Mouse (Mus musculus) neural tube, embryonic 12.5 days (tissue): ENCODE results near the gene Hmbs. TPM values are rescaled to one million over a fixed set of nuclear protein-coding genes. Genes with fewer than 3 reads are reported as not detected.
"Not testable (repeated sequence)": the region's sequence is repeated elsewhere in the genome, so short reads cannot be mapped to it uniquely, and the experiment has no call there.

ENCODE experiments used
- ATAC-seq: fragments of 200-750 bp; cut with Nextera tagmentation; 2 replicates; pipeline ENCODE4 v1.8.0; 2017; ENCODE audit warnings: low read depth, mild to moderate bottlenecking, moderate TSS enrichment, moderate library complexity; ENCODE audit not compliant: low FRiP score
- H3K27ac ChIP-seq: fragments of 300-500 bp; sonication (generic); 2 replicates; pipeline ENCODE4 v1.5.1; 2016
- H3K27me3 ChIP-seq: fragments of 300-500 bp; sonication (generic); replicated peaks from 2 replicates; pipeline ENCODE4 v1.6.1; 2016; ENCODE audit warnings: mild to moderate bottlenecking
- H3K36me3 ChIP-seq: fragments of 300-500 bp; sonication (generic); 2 replicates; pipeline ENCODE4 v1.6.1; 2016; ENCODE audit warnings: mild to moderate bottlenecking
- H3K4me1 ChIP-seq: fragments of 300-500 bp; sonication (generic); 2 replicates; pipeline ENCODE4 v1.6.1; 2016
- H3K4me2 ChIP-seq: fragments of 300-500 bp; sonication (generic); replicated peaks from 2 replicates; pipeline ENCODE4 v1.6.1; 2016; ENCODE audit warnings: mild to moderate bottlenecking
- H3K4me3 ChIP-seq: fragments of 300-500 bp; sonication (generic); 2 replicates; pipeline ENCODE4 v1.5.1; 2016
- H3K9ac ChIP-seq: fragments of 300-500 bp; sonication (generic); 2 replicates; pipeline ENCODE4 v1.6.1; 2016; ENCODE audit warnings: mild to moderate bottlenecking
- H3K9me3 ChIP-seq: fragments of 300-500 bp; sonication (generic); 2 replicates; pipeline ENCODE4 v1.6.1; 2016; ENCODE audit warnings: mild to moderate bottlenecking
- WGBS: fragments of 180-500 bp; shearing (Covaris S2); methylation state at CpG from one replicate; pipeline ENCODE4 v1.1.7; 2016; 5-methylcytosine and 5-hydroxymethylcytosine counted together
- microRNA-seq: library from miRNA; unstranded; fragments of <30 nt; microRNA quantifications from one replicate; pipeline ENCODE4, GENCODE M21; 2017
- polyA plus RNA-seq: library from polyadenylated mRNA; unstranded; fragments of >200 nt; fragmentation: Nextera tagmentation; extraction: Ambion mirVana; gene quantifications from 2 replicates; pipeline ENCODE4 v1.2.1, GENCODE M21; 2016

Hmbs gene
- polyA plus RNA-seq, 1 experiment from 2014 or later, result 95.0 TPM

DNA sequence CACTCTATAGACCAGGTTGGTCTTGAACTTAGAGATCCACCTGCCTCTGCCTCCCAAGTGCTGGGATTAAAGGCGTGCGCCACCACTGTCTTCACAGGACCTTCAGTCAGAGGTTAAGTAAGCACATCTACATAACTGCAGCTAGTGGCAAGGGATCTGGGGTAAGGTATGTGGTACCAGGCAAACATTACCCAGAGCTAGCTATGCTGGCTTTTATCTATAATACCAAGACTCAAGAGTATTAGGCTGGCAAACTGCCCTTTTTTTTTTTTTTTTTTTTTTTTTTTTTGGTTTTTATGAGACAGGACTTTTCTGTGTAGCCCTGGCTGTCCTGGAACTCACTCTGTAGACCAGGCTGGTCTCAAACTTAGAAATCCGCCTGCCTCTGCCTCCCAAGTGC, 44.0 kb downstream of the Hmbs start:
- H3K9ac ChIP-seq, ATAC-seq, H3K27ac ChIP-seq, H3K27me3 ChIP-seq, H3K4me2 ChIP-seq, H3K4me3 ChIP-seq, H3K9me3 ChIP-seq, H3K4me1 ChIP-seq: not testable (repeated sequence)
- 96% methylated on average over 3 of the region's 3 CpGs for WGBS
- H3K36me3 ChIP-seq, result peaks cover 73% of the 10 kb centered on the region

DNA sequence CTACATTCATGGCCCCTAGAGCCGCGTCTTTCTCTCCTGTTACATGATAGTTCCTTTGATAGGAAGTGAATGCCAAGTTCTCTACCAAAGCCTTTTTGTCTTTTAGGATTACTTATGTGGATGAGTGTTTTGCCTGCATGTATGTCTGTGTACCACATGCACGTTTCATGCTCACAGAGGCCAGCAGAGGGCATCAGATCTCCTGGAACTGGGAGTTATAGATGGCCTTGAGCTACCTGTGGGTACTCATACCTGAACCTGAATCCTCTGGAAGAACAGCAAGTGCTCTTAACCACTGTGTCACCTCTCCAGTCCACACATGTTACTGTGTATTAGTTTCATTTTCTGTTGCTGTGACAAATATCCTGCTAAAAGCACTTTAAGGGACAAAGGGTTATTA, 51.5 kb downstream of the Hmbs start:
- Histone ChIP-seq H3K4me3 (no peak overlapping the region), H3K4me1 (peaks cover 18% of the 10 kb centered on the region), H3K9me3 (no peaks in the 10 kb centered on the region), H3K27ac (no peak overlapping the region), H3K27me3 (peaks cover 6% of the 10 kb centered on the region; the same call in 1 of the 2 replicates), H3K4me2 (no peak overlapping the region), H3K9ac (no peak overlapping the region), H3K36me3 (peaks cover 62% of the 10 kb centered on the region)
- ATAC-seq, result no peak
- WGBS, result 72% methylated on average over 3 of the region's 3 CpGs

DNA sequence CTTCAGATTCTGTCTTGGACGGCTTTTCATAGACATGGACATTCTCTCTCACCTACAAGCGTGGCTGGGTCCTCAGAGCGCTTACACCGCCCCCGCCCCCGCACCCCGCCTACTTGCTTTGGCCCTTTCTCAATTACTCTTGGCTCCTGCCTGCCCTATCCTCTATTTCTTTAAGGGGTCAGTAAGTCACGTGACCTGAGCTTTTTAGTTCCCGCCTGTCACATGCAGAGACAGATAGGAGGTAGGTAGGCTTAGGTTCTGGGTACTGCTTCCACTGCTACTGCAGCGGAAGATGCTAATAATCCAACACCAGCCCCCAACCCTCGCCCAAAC, 55.1 kb downstream of the Hmbs start:
- Histone ChIP-seq H3K4me1 (peaks cover 35% of the 10 kb centered on the region), H3K27ac (no peak overlapping the region), H3K4me3 (no peak overlapping the region), H3K36me3 (peaks cover 31% of the 10 kb centered on the region), H3K4me2 (peak overlapping the region; percentile 76), H3K27me3 (peaks cover 14% of the 10 kb centered on the region), H3K9ac (no peak overlapping the region), H3K9me3 (no peaks in the 10 kb centered on the region)
- ATAC-seq, result no peak
- 6% methylated on average over 11 of the region's 11 CpGs for WGBS

DNA sequence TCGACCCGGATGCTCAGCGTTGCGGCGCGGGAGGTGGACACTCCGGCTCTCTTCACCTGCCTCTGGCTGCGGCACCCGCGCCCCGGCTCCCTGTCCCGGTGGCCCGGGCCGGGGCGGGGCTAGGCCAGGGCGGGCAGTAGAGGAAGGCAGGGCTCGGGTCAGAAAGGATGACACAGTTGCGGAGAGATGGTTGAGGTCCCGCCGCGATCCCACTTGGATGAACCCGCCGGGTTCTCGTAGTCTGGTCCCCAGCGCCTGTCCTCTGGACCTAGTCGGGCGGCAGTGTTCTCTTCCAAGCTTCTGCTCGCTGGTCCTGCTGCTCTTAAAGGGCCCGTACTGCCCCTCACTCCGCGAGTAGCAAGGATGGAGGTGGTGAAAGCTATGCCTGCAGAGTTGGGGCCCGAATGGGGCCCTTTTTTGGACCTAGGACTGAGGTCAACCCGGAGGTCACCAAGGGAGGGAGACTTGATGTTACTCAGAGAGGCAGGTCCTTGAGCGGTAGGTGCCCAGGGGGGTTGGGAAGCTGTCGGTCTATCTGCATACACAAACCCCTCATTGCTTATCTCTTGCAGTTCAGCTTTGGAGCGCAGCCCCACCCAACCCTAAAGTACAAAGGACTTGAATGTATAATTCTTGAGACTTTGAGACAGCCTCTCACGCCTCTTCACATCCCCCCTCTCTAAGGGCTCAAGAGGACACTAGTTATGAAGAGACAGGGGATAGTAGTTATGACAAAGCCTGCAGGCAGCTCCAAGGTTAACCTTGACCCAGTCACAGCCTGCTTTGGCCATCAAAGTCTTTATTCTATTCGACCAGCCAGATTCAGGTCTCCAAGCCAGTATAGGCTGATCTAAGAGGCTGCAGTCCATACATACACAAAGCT, 55.7 kb downstream of the Hmbs start, which contains the start of gene Abcg4:
Gene Abcg4 (minus strand): TSS at position 540 of the 883 bp plus-strand sequence.
- ATAC-seq, result peak; percentile 68
- WGBS, result 1% methylated on average over 38 of the region's 38 CpGs
- Histone ChIP-seq H3K27ac (peak within 1 kb of the TSS; percentile 37; the same call in 1 of the 2 replicates), H3K9ac (peak within 1 kb of the TSS; percentile 85), H3K36me3 (peaks cover 25% of the 10 kb centered on the region), H3K4me3 (peak within 1 kb of the TSS; percentile 73), H3K27me3 (peaks cover 14% of the 10 kb centered on the region), H3K9me3 (no peaks in the 10 kb centered on the region), H3K4me2 (peak within 1 kb of the TSS; percentile 76), H3K4me1 (peaks cover 35% of the 10 kb centered on the region)

DNA sequence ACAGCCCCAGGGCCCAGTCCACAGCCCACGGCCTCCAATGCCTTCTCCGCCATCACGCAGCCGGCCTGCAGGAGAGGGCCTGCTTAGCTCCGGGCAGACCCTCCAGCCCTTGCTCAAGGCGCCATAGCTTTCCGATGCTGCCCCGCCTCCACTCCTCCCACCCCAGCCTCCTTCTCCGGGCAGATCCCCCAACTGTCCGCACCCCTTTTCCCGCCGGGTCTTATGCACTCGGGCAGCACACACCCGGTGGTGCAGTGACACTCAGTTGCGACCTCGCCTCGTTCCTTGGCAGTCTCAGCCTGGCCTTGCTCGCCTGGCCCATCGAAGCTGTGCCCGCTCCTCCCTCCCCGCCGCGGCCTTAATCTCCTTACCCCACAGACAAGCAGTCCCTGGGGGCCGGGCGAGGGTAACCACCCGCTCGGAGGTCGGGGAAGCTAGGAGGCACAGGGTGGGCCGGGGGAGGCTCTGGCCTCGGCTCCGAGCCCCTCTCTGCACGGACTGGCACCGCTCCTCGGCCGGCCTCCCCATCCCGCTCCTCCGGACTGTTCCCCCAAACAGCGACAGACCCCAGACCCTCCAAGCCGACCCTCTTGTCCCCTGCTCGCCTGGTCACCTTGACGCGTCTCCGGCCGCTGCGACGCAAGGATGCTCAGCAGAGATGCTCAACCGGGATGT, 56.5 kb downstream of the Hmbs start:
- 1% methylated on average over 47 of the region's 47 CpGs for WGBS
- Histone ChIP-seq H3K9ac (peak overlapping the region; percentile 85), H3K4me2 (peak overlapping the region; percentile 76), H3K9me3 (no peaks in the 10 kb centered on the region), H3K27ac (peak overlapping the region; percentile 37; the same call in 1 of the 2 replicates), H3K36me3 (peaks cover 17% of the 10 kb centered on the region), H3K4me1 (peaks cover 35% of the 10 kb centered on the region), H3K4me3 (peak overlapping the region; percentile 73), H3K27me3 (peaks cover 14% of the 10 kb centered on the region)
- ATAC-seq, result peak; percentile 55

DNA sequence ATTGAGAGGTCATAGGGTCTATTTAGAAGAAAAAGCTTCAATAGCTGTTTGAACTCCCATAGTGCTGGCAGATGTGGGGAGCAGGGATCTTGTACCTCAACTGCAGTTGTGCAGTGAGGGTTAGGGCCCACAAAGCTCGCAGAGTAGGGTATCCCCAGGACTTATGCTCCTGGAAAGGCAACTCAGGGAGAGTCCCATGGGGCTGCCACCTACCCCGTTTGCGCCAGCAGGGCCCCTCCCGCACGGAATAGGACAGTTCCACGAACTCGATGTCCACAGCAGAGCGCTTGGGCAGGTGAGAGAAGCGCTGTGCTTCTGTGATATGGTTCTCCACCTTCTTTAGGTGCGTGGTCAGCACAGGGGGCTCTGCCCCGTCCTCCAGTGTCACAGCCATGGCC, 57.0 kb downstream of the Hmbs start:
- ATAC-seq, result 0 out of 2 replicates have a peak, but pooled peaks have one; percentile 9
- no peak overlapping the region for H3K27ac ChIP-seq

More for the DNA sequence above, 57.0 kb downstream of the Hmbs start:
- 5% methylated on average over 11 of the region's 11 CpGs for WGBS
- Histone ChIP-seq H3K36me3 (peaks cover 14% of the 10 kb centered on the region), H3K27me3 (peaks cover 14% of the 10 kb centered on the region), H3K9me3 (no peaks in the 10 kb centered on the region), H3K4me1 (peaks cover 35% of the 10 kb centered on the region), H3K4me2 (peak overlapping the region; percentile 76), H3K4me3 (peak overlapping the region; percentile 73), H3K9ac (peak overlapping the region; percentile 85)

Small RNA genes within 50 kb of the gene (microRNA-seq; reads per million reads assigned to microRNA genes)
- gene Gm44335, result not detected

Other genes starting within 250 kb of the Hmbs start
- gene Mfrp, start 242.5 kb downstream of the Hmbs start, polyA plus RNA-seq, result 0.18 TPM in 1 of 2 replicates, not detected in the other
- 0.43 and 0.74 TPM in 2 replicates for gene C1qtnf5, start 237.0 kb downstream of the Hmbs start, polyA plus RNA-seq
- 0.18 and 0.51 TPM in 2 replicates for gene Gm49380, start 230.7 kb downstream of the Hmbs start, polyA plus RNA-seq
- 57.4 and 59.2 TPM in 2 replicates for gene Rnf26, start 230.7 kb downstream of the Hmbs start, polyA plus RNA-seq
- 19.2 and 19.4 TPM in 2 replicates for gene Mcam, start 209.8 kb downstream of the Hmbs start, polyA plus RNA-seq
- gene Cbl, start 110.2 kb downstream of the Hmbs start, polyA plus RNA-seq, result 22.1 and 25.5 TPM in 2 replicates
- not detected in 2 replicates for gene Ccdc153, start 103.6 kb downstream of the Hmbs start, polyA plus RNA-seq
- gene Pdzd3, start 92.8 kb downstream of the Hmbs start, polyA plus RNA-seq, result 0.09 and 0.14 TPM in 2 replicates
- 3.7 and 3.8 TPM in 2 replicates for gene Nlrx1, start 75.6 kb downstream of the Hmbs start, polyA plus RNA-seq
- 12.2 and 13.8 TPM in 2 replicates for gene Abcg4, start 55.6 kb downstream of the Hmbs start, polyA plus RNA-seq
- 31.2 and 33.5 TPM in 2 replicates for gene Hinfp, start 38.6 kb downstream of the Hmbs start, polyA plus RNA-seq
- 25.3 and 26.9 TPM in 2 replicates for gene C2cd2l, start 23.9 kb downstream of the Hmbs start, polyA plus RNA-seq
- 34.6 and 39.1 TPM in 2 replicates for gene Dpagt1, start 18.2 kb downstream of the Hmbs start, polyA plus RNA-seq
- gene H2afx, start 9.5 kb downstream of the Hmbs start, polyA plus RNA-seq, result 281 and 302 TPM in 2 replicates
- 36.9 and 37.8 TPM in 2 replicates for gene Vps11, start 17.4 kb upstream of the Hmbs start, polyA plus RNA-seq
- 31.0 and 33.0 TPM in 2 replicates for gene Hyou1, start 35.3 kb upstream of the Hmbs start, polyA plus RNA-seq
- 44.1 and 45.5 TPM in 2 replicates for gene Slc37a4, start 52.6 kb upstream of the Hmbs start, polyA plus RNA-seq
- gene Rps25, start 62.9 kb upstream of the Hmbs start, polyA plus RNA-seq, result 1,233 and 1,284 TPM in 2 replicates
- gene Trappc4, start 63.4 kb upstream of the Hmbs start, polyA plus RNA-seq, result 266 and 275 TPM in 2 replicates
- gene Ccdc84, start 74.3 kb upstream of the Hmbs start, polyA plus RNA-seq, result 30.6 and 35.7 TPM in 2 replicates
- gene Foxr1, start 96.9 kb upstream of the Hmbs start, polyA plus RNA-seq, result not detected in 2 replicates
- gene Upk2, start 110.7 kb upstream of the Hmbs start, polyA plus RNA-seq, result 0.35 TPM in 1 of 2 replicates, not detected in the other
- gene Bcl9l, start 138.6 kb upstream of the Hmbs start, polyA plus RNA-seq, result 9.3 and 10.9 TPM in 2 replicates
- not detected in 2 replicates for gene Cxcr5, start 217.6 kb upstream of the Hmbs start, polyA plus RNA-seq